In genomic region chrX:52514553-52514952, GRCm38 (mm10) we compare ENCODE assay signal across 13 mouse cellular contexts.
DNase-seq lines count a peak whose midpoint lies in the region; ATAC-seq lines count a peak whose summit lies in the region.
"Had no signal": no experiment of that assay in that cellular context is flagged by ENCODE, and none has a peak within 500 bp of the region (broad histone marks: within the 10 kb centered on the region; RNA-seq: fewer than 3 reads in every experiment).

No protein-coding gene starts in this region.

- no peaks in the 10 kb centered on the region for H3K4me1 ChIP-seq in forebrain, embryonic 14.5 days (ENCODE audit: control insufficient read depth, insufficient read depth, low read length)
- no peaks in the 10 kb centered on the region for H3K4me1 ChIP-seq in forebrain, embryonic 15.5 days
- no peaks in the 10 kb centered on the region for H3K4me1 ChIP-seq in neural tube, embryonic 11.5 days (ENCODE audit: control insufficient read depth, insufficient read depth, low read length)
- H3K4me1 ChIP-seq: intestine, embryonic 15.5 days had no signal

- WGBS in forebrain, embryonic 14.5 days: 54% methylated on average over 3 of the region's 3 CpGs
- 34% methylated on average over 3 of the region's 3 CpGs for WGBS in forebrain, embryonic 15.5 days
- WGBS in neural tube, embryonic 11.5 days: 57% methylated on average over 3 of the region's 3 CpGs

- H3K36me3 ChIP-seq in forebrain, embryonic 14.5 days (ENCODE audit: control insufficient read depth, insufficient read depth, low read length): no peaks in the 10 kb centered on the region
- no peaks in the 10 kb centered on the region for H3K36me3 ChIP-seq in forebrain, embryonic 15.5 days
- H3K36me3 ChIP-seq in neural tube, embryonic 11.5 days (ENCODE audit: control insufficient read depth, insufficient read depth, low read length): no peaks in the 10 kb centered on the region
- H3K36me3 ChIP-seq: intestine, embryonic 15.5 days had no signal

- no peaks in the 10 kb centered on the region for H3K27me3 ChIP-seq in forebrain, embryonic 14.5 days (replicated peaks; ENCODE audit: control insufficient read depth, insufficient read depth, low read length)
- no peaks in the 10 kb centered on the region for H3K27me3 ChIP-seq in forebrain, embryonic 15.5 days
- no peaks in the 10 kb centered on the region for H3K27me3 ChIP-seq in neural tube, embryonic 11.5 days (ENCODE audit: control insufficient read depth, insufficient read depth, low read length)
- H3K27me3 ChIP-seq: intestine, embryonic 15.5 days had no signal

- H3K9ac ChIP-seq in forebrain, embryonic 14.5 days (ENCODE audit: low read length): no peak overlapping the region
- H3K9ac ChIP-seq in forebrain, embryonic 15.5 days (replicated peaks): no peak overlapping the region
- no peak overlapping the region for H3K9ac ChIP-seq in neural tube, embryonic 11.5 days (ENCODE audit: low read length)
- H3K9ac ChIP-seq: intestine, embryonic 15.5 days had no signal

- ATAC-seq in forebrain, embryonic 14.5 days: no peak
- ATAC-seq in forebrain, embryonic 15.5 days (replicated peaks): no peak
- no peak for ATAC-seq in neural tube, embryonic 11.5 days (ENCODE audit: insufficient read depth, low FRiP score, low TSS enrichment)
- ATAC-seq: intestine, embryonic 15.5 days; lung, postnatal 0 days had no signal

- DNase-seq in forebrain, embryonic 14.5 days (ENCODE audit: low spot score): peak; percentile 37
- DNase-seq in kidney, postnatal 10 days: peak; percentile 35
- no peak for DNase-seq in kidney, adult 8-10 months
- DNase-seq in neural tube, embryonic 11.5 days (ENCODE audit: low spot score): peak; percentile 35
- DNase-seq in neural tube, embryonic 10.5 days (ENCODE audit: extremely low spot score, low spot score): no peak
- DNase-seq in mesoderm, embryonic 11.5 days (ENCODE audit: low read depth, low spot score): peak; percentile 30
- DNase-seq in B cell, adult 2 months: no peak
- DNase-seq: adrenal gland, postnatal 10 days; cerebellum, adult 18-20 months; retina, postnatal 1 day had no signal

- no peak overlapping the region for H3K4me3 ChIP-seq in forebrain, embryonic 14.5 days (ENCODE audit: low read depth, low read length)
- no peak overlapping the region for H3K4me3 ChIP-seq in forebrain, embryonic 15.5 days
- H3K4me3 ChIP-seq in neural tube, embryonic 11.5 days (ENCODE audit: low read depth, low read length): no peak overlapping the region
- H3K4me3 ChIP-seq: intestine, embryonic 15.5 days had no signal

- H3K27ac ChIP-seq in forebrain, embryonic 14.5 days (ENCODE audit: low read depth, low read length): no peak overlapping the region
- no peak overlapping the region for H3K27ac ChIP-seq in forebrain, embryonic 15.5 days (replicated peaks)
- H3K27ac ChIP-seq in neural tube, embryonic 11.5 days (ENCODE audit: low read depth, low read length): no peak overlapping the region
- H3K27ac ChIP-seq: intestine, embryonic 15.5 days had no signal

- no peak overlapping the region for H3K4me2 ChIP-seq in forebrain, embryonic 14.5 days (ENCODE audit: low read length)
- no peak overlapping the region for H3K4me2 ChIP-seq in forebrain, embryonic 15.5 days (replicated peaks)
- no peak overlapping the region for H3K4me2 ChIP-seq in neural tube, embryonic 11.5 days (ENCODE audit: low read depth)
- H3K4me2 ChIP-seq: intestine, embryonic 15.5 days had no signal

- no peaks in the 10 kb centered on the region for H3K9me3 ChIP-seq in forebrain, embryonic 14.5 days (replicated peaks; ENCODE audit: control insufficient read depth, low read length)
- H3K9me3 ChIP-seq in forebrain, embryonic 15.5 days: no peaks in the 10 kb centered on the region
- H3K9me3 ChIP-seq in neural tube, embryonic 11.5 days (ENCODE audit: control insufficient read depth, low read length): no peaks in the 10 kb centered on the region
- H3K9me3 ChIP-seq: intestine, embryonic 15.5 days had no signal

Comparison
In these comparisons a context has a peak if more than half of its experiments do, and no peak if none do; other contexts are left out.
1. DNase-seq: peak in forebrain, embryonic 14.5 days (single experiment), kidney, postnatal 10 days (single experiment), neural tube, embryonic 11.5 days (single experiment) and mesoderm, embryonic 11.5 days (single experiment); none in kidney, adult 8-10 months (0 of 2), neural tube, embryonic 10.5 days (single experiment) and B cell, adult 2 months (0 of 2).